Mouse (Mus musculus): ENCODE measurements around the gene Plxna2.

DNA sequence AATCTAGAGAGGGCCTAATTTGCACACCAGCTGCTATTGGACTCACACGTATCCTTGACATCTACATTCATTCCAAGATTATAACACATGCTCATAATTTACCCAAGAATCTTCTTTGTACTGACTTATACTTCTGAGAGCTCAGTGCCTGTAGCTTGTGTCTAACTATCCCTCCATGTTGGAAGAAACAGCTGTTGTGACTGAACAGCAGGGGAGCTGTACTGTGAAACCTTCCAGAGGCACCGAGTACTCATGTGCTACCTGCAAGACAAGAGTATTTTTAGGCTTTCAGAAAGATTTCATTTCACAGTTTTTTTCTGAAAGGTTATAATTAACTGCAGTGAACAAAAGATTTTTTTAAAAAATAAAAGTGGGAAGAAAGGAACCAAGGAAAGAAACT lies 159.6 kb downstream of the Plxna2 start:
- no peak for TF ChIP-seq CTCF (IDR thresholded peaks at IDR 0.05; ENCODE audit: extremely low read depth, insufficient read length, insufficient replicate concordance, low read depth, low read length)
- TF ChIP-seq POLR2A (IDR thresholded peaks at IDR 0.05; ENCODE audit: low read depth, low read length): no peak

Measured in small intestine, adult 2 months (tissue).